Mouse (Mus musculus) erythroblast, embryonic 14.5 days (primary cell): ENCODE data around the gene 0610010K14Rik. TPM values are rescaled to one million over a fixed set of nuclear protein-coding genes. Genes with fewer than 3 reads are reported as not detected.

ENCODE experiments used
- H3K27me3 ChIP-seq: 2 replicates; pipeline ENCODE4 v1.6.1; 2012; ENCODE audit warnings: inconsistent platforms; ENCODE audit not compliant: control insufficient read depth
- H3K36me3 ChIP-seq: 2 replicates; pipeline ENCODE4 v1.6.1; 2012; ENCODE audit warnings: mild to moderate bottlenecking, inconsistent platforms; ENCODE audit not compliant: control insufficient read depth
- H3K4me1 ChIP-seq: 2 replicates; pipeline ENCODE4 v1.6.1; 2012; ENCODE audit warnings: inconsistent platforms; ENCODE audit not compliant: control insufficient read depth
- H3K4me3 ChIP-seq: replicated peaks from 2 replicates; pipeline ENCODE3; 2012; ENCODE audit warnings: moderate library complexity, mild to moderate bottlenecking, inconsistent platforms
- H3K9me3 ChIP-seq: 2 replicates; pipeline ENCODE4 v1.6.1; 2012; ENCODE audit warnings: low read length, inconsistent platforms, mixed read lengths; ENCODE audit not compliant: control insufficient read depth
- GATA1 ChIP-seq: IDR thresholded peaks from 2 replicates; pipeline ENCODE4 v1.6.1; 2012; ENCODE audit warnings: low read length, inconsistent platforms, mixed read lengths
- TAL1 ChIP-seq: IDR thresholded peaks from 3 replicates; pipeline ENCODE4 v1.6.1; 2012; ENCODE audit warnings: low read length, inconsistent platforms, mixed read lengths
- polyA plus RNA-seq: library from polyadenylated mRNA; stranded (reverse); fragments of >175 nt; gene quantifications from 2 replicates; pipeline ENCODE4 v1.2.3, GENCODE M21; 2012

0610010K14Rik gene
- polyA plus RNA-seq, 1 experiment = 9.8 TPM

DNA sequence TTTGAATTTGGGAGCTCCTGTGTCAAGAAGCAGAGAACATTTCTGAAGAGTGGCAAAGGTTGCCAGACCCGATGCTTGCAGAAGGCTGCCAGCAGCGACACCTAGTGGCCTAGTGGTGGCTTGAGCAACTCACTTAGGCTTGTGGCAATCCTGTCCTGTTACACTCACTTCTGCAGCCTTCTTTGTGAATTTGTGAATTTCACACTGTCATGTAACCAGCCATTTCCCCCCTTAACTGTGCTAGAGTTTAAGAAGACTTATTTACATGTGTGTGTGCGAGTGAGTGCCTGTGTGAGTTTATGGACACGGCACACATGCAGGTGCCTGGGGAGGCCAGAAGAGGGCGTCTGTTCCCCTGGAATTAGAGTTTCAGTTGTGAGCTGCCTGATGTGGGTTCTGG lies 36.0 kb downstream of the 0610010K14Rik start:
- peaks cover 10% of the 10 kb centered on the region for H3K27me3 ChIP-seq
- peaks cover 3% of the 10 kb centered on the region; the same call in 1 of the 2 replicates for H3K4me1 ChIP-seq
- no peak for TF ChIP-seq GATA1
- no peak for TF ChIP-seq TAL1
- H3K4me3 ChIP-seq = no peak overlapping the region
- no peaks in the 10 kb centered on the region for H3K9me3 ChIP-seq
- H3K36me3 ChIP-seq = no peaks in the 10 kb centered on the region

DNA sequence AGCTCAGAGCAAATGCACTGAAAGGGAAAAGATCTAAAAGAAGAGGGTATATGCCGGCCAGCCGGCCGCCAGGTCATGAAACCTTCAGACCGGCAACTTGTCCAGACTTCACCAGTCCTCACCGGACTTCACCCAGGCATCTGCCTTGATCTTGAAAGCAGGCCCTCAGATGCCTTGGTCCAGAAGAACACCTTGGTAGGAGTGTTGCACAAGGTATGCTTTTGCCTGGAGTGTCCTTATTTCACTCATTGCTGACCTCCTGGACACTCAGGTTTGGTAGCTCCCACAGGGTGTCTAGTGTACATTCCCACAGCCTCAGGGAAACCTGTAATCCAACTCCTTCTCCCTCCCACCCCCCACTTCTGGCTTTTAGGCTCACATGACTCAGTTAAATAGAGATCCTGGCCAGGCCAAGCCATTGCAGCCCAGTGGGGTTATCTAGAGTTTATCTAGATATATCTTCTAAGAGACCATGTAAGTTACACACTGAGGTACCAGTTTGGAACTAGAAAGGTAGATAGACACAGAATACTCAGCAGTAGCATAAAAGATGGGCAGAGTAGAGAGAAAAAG lies 37.6 kb downstream of the 0610010K14Rik start:
- TF ChIP-seq TAL1 (no peak), GATA1 (no peak)
- peaks cover 5% of the 10 kb centered on the region for H3K27me3 ChIP-seq

GRCm38 (mm10) chr11:70199107-70199506 lies 38.6 kb downstream of the 0610010K14Rik start:
- TF ChIP-seq TAL1 = no peak
- no peak for TF ChIP-seq GATA1
- Histone ChIP-seq H3K27me3 (peaks cover 3% of the 10 kb centered on the region), H3K4me1 (peaks cover 3% of the 10 kb centered on the region; the same call in 1 of the 2 replicates), H3K36me3 (no peaks in the 10 kb centered on the region), H3K4me3 (no peak overlapping the region), H3K9me3 (0 out of 2 replicates have a peak, but pooled peaks cover 2% of the 10 kb centered on the region)

More for the DNA sequence above, 37.6 kb downstream of the 0610010K14Rik start:
- H3K4me3 ChIP-seq = no peak overlapping the region
- peaks cover 3% of the 10 kb centered on the region; the same call in 1 of the 2 replicates for H3K4me1 ChIP-seq
- 0 out of 2 replicates have a peak, but pooled peaks cover 2% of the 10 kb centered on the region for H3K9me3 ChIP-seq
- H3K36me3 ChIP-seq = no peaks in the 10 kb centered on the region

- peaks cover 3% of the 10 kb centered on the region; the same call in 1 of the 2 replicates for H3K4me1 ChIP-seq
- H3K27me3 ChIP-seq = peaks cover 3% of the 10 kb centered on the region
- H3K4me3 ChIP-seq = no peak overlapping the region
- TF ChIP-seq GATA1 = no peak
- 0 out of 2 replicates have a peak, but pooled peaks cover 2% of the 10 kb centered on the region for H3K9me3 ChIP-seq
- no peaks in the 10 kb centered on the region for H3K36me3 ChIP-seq
Observed at GRCm38 (mm10) chr11:70198332-70198731, 39.4 kb downstream of the 0610010K14Rik start.

- Histone ChIP-seq H3K4me1 (no peaks in the 10 kb centered on the region), H3K36me3 (no peaks in the 10 kb centered on the region), H3K27me3 (no peaks in the 10 kb centered on the region), H3K9me3 (0 out of 2 replicates have a peak, but pooled peaks cover 2% of the 10 kb centered on the region), H3K4me3 (no peak overlapping the region)
- no peak for TF ChIP-seq GATA1
- no peak for TF ChIP-seq TAL1
Observed at GRCm38 (mm10) chr11:70193354-70194285, 44.1 kb downstream of the 0610010K14Rik start.

DNA sequence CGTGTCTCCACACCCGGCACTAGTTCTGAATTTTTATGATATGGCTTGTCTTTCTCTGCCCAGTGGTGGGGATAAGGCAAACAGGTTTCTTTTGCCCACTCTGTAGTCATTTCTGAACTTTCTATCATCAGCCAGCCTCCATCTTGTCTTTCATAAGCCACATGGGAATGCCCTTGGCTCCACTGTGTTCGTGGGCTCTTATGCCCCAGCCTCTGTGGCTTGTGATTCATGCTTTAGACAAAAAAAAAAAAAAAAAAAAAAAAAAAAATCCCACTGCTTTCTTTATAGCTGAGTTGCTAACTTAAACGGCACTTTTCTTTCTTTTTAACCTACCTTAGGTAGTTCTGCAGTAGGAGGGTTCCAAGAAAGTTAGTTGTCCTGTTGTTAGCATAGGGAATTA lies 45.6 kb downstream of the 0610010K14Rik start:
- Histone ChIP-seq H3K4me3 (no peak overlapping the region), H3K9me3 (0 out of 2 replicates have a peak, but pooled peaks cover 2% of the 10 kb centered on the region), H3K27me3 (no peaks in the 10 kb centered on the region), H3K36me3 (no peaks in the 10 kb centered on the region), H3K4me1 (no peaks in the 10 kb centered on the region)
- TF ChIP-seq TAL1 = no peak
- no peak for TF ChIP-seq GATA1

- TF ChIP-seq TAL1 (no peak), GATA1 (no peak)
- H3K9me3 ChIP-seq = 0 out of 2 replicates have a peak, but pooled peaks cover 2% of the 10 kb centered on the region
- H3K4me1 ChIP-seq = no peaks in the 10 kb centered on the region
- no peak overlapping the region for H3K4me3 ChIP-seq
- no peaks in the 10 kb centered on the region for H3K27me3 ChIP-seq
- H3K36me3 ChIP-seq = no peaks in the 10 kb centered on the region
Observed at GRCm38 (mm10) chr11:70191188-70191587, 46.5 kb downstream of the 0610010K14Rik start.

DNA sequence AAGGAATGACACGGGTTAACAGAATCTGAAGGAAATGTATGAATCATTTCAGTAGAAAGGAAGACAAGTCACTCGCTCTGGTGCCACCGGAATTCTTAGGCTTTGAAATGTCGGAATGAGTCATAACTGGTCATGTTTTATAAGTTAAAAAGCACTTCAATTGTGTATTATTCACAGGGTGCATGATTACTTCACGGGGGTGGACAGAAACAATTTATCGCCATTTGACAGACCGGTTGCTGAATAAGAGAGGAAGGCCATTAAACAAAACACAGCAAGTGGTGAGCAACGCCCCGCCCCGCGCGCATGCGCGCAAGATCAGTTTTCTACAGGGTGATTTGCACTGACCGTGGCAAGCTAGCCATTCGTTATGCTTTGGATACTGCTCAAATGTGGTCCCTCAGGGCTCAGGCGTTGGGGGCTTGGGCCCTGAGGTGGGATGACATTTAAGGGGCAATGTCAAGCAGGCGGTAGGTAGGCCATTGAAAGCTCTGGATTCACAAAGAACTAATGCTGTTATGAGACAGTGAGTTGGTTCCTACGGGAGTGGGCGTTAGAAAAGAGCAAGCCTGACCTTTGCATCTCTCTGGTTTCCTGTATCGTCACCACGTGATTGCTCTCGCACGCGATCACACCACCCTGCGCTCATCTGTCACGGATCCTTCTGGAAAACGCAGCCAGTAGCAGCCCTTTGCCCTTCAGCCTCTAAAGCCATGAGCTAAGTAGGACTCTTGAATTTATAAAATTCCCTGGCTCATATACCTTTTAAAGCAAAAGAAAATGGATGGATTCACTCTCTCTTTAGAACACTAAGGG lies 48.2 kb downstream of the 0610010K14Rik start:
- H3K27me3 ChIP-seq = no peaks in the 10 kb centered on the region
- H3K36me3 ChIP-seq = no peaks in the 10 kb centered on the region
- no peaks in the 10 kb centered on the region for H3K4me1 ChIP-seq
- H3K9me3 ChIP-seq = no peaks in the 10 kb centered on the region
- no peak overlapping the region for H3K4me3 ChIP-seq
- no peak for TF ChIP-seq TAL1
- no peak for TF ChIP-seq GATA1

Other genes with a start within 250 kb of the 0610010K14Rik start
- gene Gabarap, start 246.8 kb downstream of the 0610010K14Rik start, polyA plus RNA-seq = 50.2 and 55.8 TPM in 2 replicates
- 4.5 and 5.5 TPM in 2 replicates for gene Phf23, start 242.1 kb downstream of the 0610010K14Rik start, polyA plus RNA-seq
- 0.48 and 0.76 TPM in 2 replicates for gene Dvl2, start 237.3 kb downstream of the 0610010K14Rik start, polyA plus RNA-seq
- gene Acadvl, start 222.5 kb downstream of the 0610010K14Rik start, polyA plus RNA-seq = 2.9 and 3.2 TPM in 2 replicates
- gene Dlg4, start 221.0 kb downstream of the 0610010K14Rik start, polyA plus RNA-seq = 0.10 and 0.19 TPM in 2 replicates
- not detected in 2 replicates for gene Asgr1, start 183.8 kb downstream of the 0610010K14Rik start, polyA plus RNA-seq
- gene Asgr2, start 145.3 kb downstream of the 0610010K14Rik start, polyA plus RNA-seq = 0.05 TPM in 1 of 2 replicates, not detected in the other
- 0.02 TPM in 1 of 2 replicates, not detected in the other for gene Mgl2, start 107.6 kb downstream of the 0610010K14Rik start, polyA plus RNA-seq
- not detected in 2 replicates for gene Clec10a, start 81.7 kb downstream of the 0610010K14Rik start, polyA plus RNA-seq
- gene Slc16a11, start 25.2 kb downstream of the 0610010K14Rik start, polyA plus RNA-seq = not detected in 2 replicates
- gene Slc16a13, start 16.9 kb downstream of the 0610010K14Rik start, polyA plus RNA-seq = 1.5 and 2.3 TPM in 2 replicates
- 0.06 and 0.13 TPM in 2 replicates for gene Bcl6b, start 8.1 kb downstream of the 0610010K14Rik start, polyA plus RNA-seq
- gene Gm21988, start 1.9 kb upstream of the 0610010K14Rik start, polyA plus RNA-seq = 4.0 and 6.0 TPM in 2 replicates
- 23.7 and 29.0 TPM in 2 replicates for gene Rnasek, start 1.9 kb upstream of the 0610010K14Rik start, polyA plus RNA-seq
- 0.03 and 0.05 TPM in 2 replicates for gene Alox12, start 17.4 kb upstream of the 0610010K14Rik start, polyA plus RNA-seq
- not detected in 2 replicates for gene Alox12e, start 84.7 kb upstream of the 0610010K14Rik start, polyA plus RNA-seq
- gene Alox15, start 114.1 kb upstream of the 0610010K14Rik start, polyA plus RNA-seq = 0.03 TPM in 1 of 2 replicates, not detected in the other
- gene Pelp1, start 172.1 kb upstream of the 0610010K14Rik start, polyA plus RNA-seq = 2.9 and 3.5 TPM in 2 replicates
- 7.9 and 11.5 TPM in 2 replicates for gene Arrb2, start 194.7 kb upstream of the 0610010K14Rik start, polyA plus RNA-seq
- 1.1 and 2.3 TPM in 2 replicates for gene Med11, start 214.0 kb upstream of the 0610010K14Rik start, polyA plus RNA-seq
- gene Zmynd15, start 221.5 kb upstream of the 0610010K14Rik start, polyA plus RNA-seq = 0.02 TPM in 1 of 2 replicates, not detected in the other
- gene Cxcl16, start 222.1 kb upstream of the 0610010K14Rik start, polyA plus RNA-seq = not detected in 2 replicates